Mouse (Mus musculus) limb, embryonic 12.5 days (tissue): ENCODE measurements around the gene Kmt2d. TPM values are rescaled to one million over a fixed set of nuclear protein-coding genes. Genes with fewer than 3 reads are reported as not detected.

Experiments
- ATAC-seq: fragments of 200-750 bp; cut with Nextera tagmentation; 2 replicates; pipeline ENCODE4 v1.8.0; 2017; ENCODE audit warnings: low read depth, moderate TSS enrichment; ENCODE audit not compliant: insufficient number of reproducible peaks, insufficient read depth, low FRiP score, low TSS enrichment
- H3K27ac ChIP-seq: fragments of 300-500 bp; sonication (generic); 2 replicates; pipeline ENCODE4 v1.5.1; 2016; ENCODE audit warnings: mild to moderate bottlenecking, moderate library complexity
- H3K27me3 ChIP-seq: fragments of 300-500 bp; sonication (generic); 2 replicates; pipeline ENCODE4 v1.6.1; 2016; ENCODE audit warnings: mild to moderate bottlenecking, moderate library complexity
- H3K36me3 ChIP-seq: fragments of 300-500 bp; sonication (generic); 2 replicates; pipeline ENCODE4 v1.6.1; 2016; ENCODE audit warnings: mild to moderate bottlenecking, moderate library complexity
- H3K4me1 ChIP-seq: fragments of 300-500 bp; sonication (generic); replicated peaks from 2 replicates; pipeline ENCODE4 v1.6.1; 2016
- H3K4me2 ChIP-seq: fragments of 300-500 bp; sonication (generic); 2 replicates; pipeline ENCODE4 v1.6.1; 2016; ENCODE audit warnings: mild to moderate bottlenecking, moderate library complexity
- H3K4me3 ChIP-seq: fragments of 300-500 bp; sonication (generic); replicated peaks from 2 replicates; pipeline ENCODE4 v1.5.1; 2016; ENCODE audit warnings: mild to moderate bottlenecking
- H3K9ac ChIP-seq: fragments of 300-500 bp; sonication (generic); replicated peaks from 2 replicates; pipeline ENCODE4 v1.6.1; 2016; ENCODE audit warnings: mild to moderate bottlenecking, moderate library complexity
- H3K9me3 ChIP-seq: fragments of 300-500 bp; sonication (generic); 2 replicates; pipeline ENCODE4 v1.6.1; 2016; ENCODE audit warnings: mild to moderate bottlenecking, moderate library complexity
- WGBS: fragments of 180-500 bp; shearing (Covaris S2); methylation state at CpG from one replicate; pipeline ENCODE4 v1.1.7; 2016; 5-methylcytosine and 5-hydroxymethylcytosine counted together
- polyA plus RNA-seq: library from polyadenylated mRNA; unstranded; fragments of >200 nt; fragmentation: Nextera tagmentation; extraction: Ambion mirVana; gene quantifications from 2 replicates; pipeline ENCODE4 v1.2.1, GENCODE M21; 2016

Kmt2d gene
- polyA plus RNA-seq, 1 experiment from 2014 or later: 14.4 TPM

- no peak for ATAC-seq
- Histone ChIP-seq H3K9ac (0 out of 2 replicates have a peak overlapping the region, but pooled peaks have one; percentile 18), H3K4me1 (peaks cover 30% of the 10 kb centered on the region), H3K27ac (no peak overlapping the region), H3K27me3 (peaks cover 99% of the 10 kb centered on the region), H3K4me2 (peak overlapping the region; percentile 23), H3K9me3 (no peaks in the 10 kb centered on the region), H3K36me3 (no peaks in the 10 kb centered on the region), H3K4me3 (peak overlapping the region; percentile 23)
- WGBS: 0% methylated on average over 12 of the region's 12 CpGs
Observed at GRCm38 (mm10) chr15:98791221-98791620, 79.8 kb downstream of the Kmt2d start.

GRCm38 (mm10) chr15:98790761-98791160 is 80.2 kb downstream of the Kmt2d start:
- Histone ChIP-seq H3K27ac (no peak overlapping the region), H3K36me3 (no peaks in the 10 kb centered on the region), H3K4me2 (peak overlapping the region; percentile 23), H3K9me3 (no peaks in the 10 kb centered on the region), H3K4me1 (peaks cover 30% of the 10 kb centered on the region), H3K9ac (0 out of 2 replicates have a peak overlapping the region, but pooled peaks have one; percentile 18), H3K4me3 (peak overlapping the region; percentile 23), H3K27me3 (peaks cover 96% of the 10 kb centered on the region)
- 1% methylated on average over 23 of the region's 23 CpGs for WGBS
- ATAC-seq: no peak

- H3K27me3 ChIP-seq: peaks cover 94% of the 10 kb centered on the region
Observed at GRCm38 (mm10) chr15:98789661-98790535, 81.1 kb downstream of the Kmt2d start, which contains the start of gene Wnt1. Gene Wnt1 (plus strand): TSS chr15:98789857.

GRCm38 (mm10) chr15:98788972-98789660 is 81.9 kb downstream of the Kmt2d start:
- Histone ChIP-seq H3K4me2 (peak overlapping the region; percentile 23; the same call in 1 of the 2 replicates), H3K9me3 (no peaks in the 10 kb centered on the region), H3K4me3 (peak overlapping the region; percentile 25), H3K36me3 (no peaks in the 10 kb centered on the region), H3K9ac (no peak overlapping the region; the same call in 1 of the 2 replicates), H3K27ac (no peak overlapping the region), H3K4me1 (peaks cover 30% of the 10 kb centered on the region), H3K27me3 (peaks cover 88% of the 10 kb centered on the region)
- no peak for ATAC-seq
- 14% methylated on average over 24 of the region's 24 CpGs for WGBS

More at GRCm38 (mm10) chr15:98789661-98790535, 81.1 kb downstream of the Kmt2d start, which contains the start of gene Wnt1:
- peak within 1 kb of the TSS; percentile 25 for H3K4me3 ChIP-seq
- 3% methylated on average over 51 of the region's 51 CpGs for WGBS
- no peak within 1 kb of the TSS; the same call in 1 of the 2 replicates for H3K9ac ChIP-seq
- peak within 1 kb of the TSS; percentile 23 for H3K4me2 ChIP-seq
- no peaks in the 10 kb centered on the region for H3K36me3 ChIP-seq
- no peaks in the 10 kb centered on the region for H3K9me3 ChIP-seq
- H3K4me1 ChIP-seq: peaks cover 30% of the 10 kb centered on the region
- no peak within 1 kb of the TSS for H3K27ac ChIP-seq
- no peak for ATAC-seq

GRCm38 (mm10) chr15:98787930-98788329 is 83.1 kb downstream of the Kmt2d start:
- H3K27me3 ChIP-seq: peaks cover 84% of the 10 kb centered on the region
- no peaks in the 10 kb centered on the region for H3K36me3 ChIP-seq
- H3K4me1 ChIP-seq: peaks cover 25% of the 10 kb centered on the region

GRCm38 (mm10) chr15:98785744-98786143 is 85.3 kb downstream of the Kmt2d start:
- Histone ChIP-seq H3K4me3 (no peak overlapping the region), H3K27ac (no peak overlapping the region), H3K9ac (no peak overlapping the region), H3K36me3 (no peaks in the 10 kb centered on the region), H3K27me3 (peaks cover 84% of the 10 kb centered on the region), H3K4me2 (no peak overlapping the region), H3K4me1 (peaks cover 10% of the 10 kb centered on the region; the same call in 1 of the 2 replicates), H3K9me3 (no peaks in the 10 kb centered on the region)
- WGBS: 36% methylated on average over 7 of the region's 7 CpGs
- ATAC-seq: no peak

More at GRCm38 (mm10) chr15:98787930-98788329, 83.1 kb downstream of the Kmt2d start:
- ATAC-seq: no peak
- Histone ChIP-seq H3K27ac (no peak overlapping the region), H3K9me3 (no peaks in the 10 kb centered on the region), H3K4me2 (no peak overlapping the region), H3K9ac (no peak overlapping the region), H3K4me3 (no peak overlapping the region)
- WGBS: 34% methylated on average over 4 of the region's 4 CpGs

Other genes starting within 250 kb of the Kmt2d start
- gene Cacnb3, start 240.4 kb downstream of the Kmt2d start, polyA plus RNA-seq: 43.1 and 44.3 TPM in 2 replicates
- gene Ddx23, start 208.3 kb downstream of the Kmt2d start, polyA plus RNA-seq: 24.5 and 31.5 TPM in 2 replicates
- 0.24 and 0.54 TPM in 2 replicates for gene Rnd1, start 193.7 kb downstream of the Kmt2d start, polyA plus RNA-seq
- gene Ccdc65, start 163.0 kb downstream of the Kmt2d start, polyA plus RNA-seq: 0.50 and 0.70 TPM in 2 replicates
- 25.4 and 28.0 TPM in 2 replicates for gene Fkbp11, start 143.0 kb downstream of the Kmt2d start, polyA plus RNA-seq
- 46.5 and 54.1 TPM in 2 replicates for gene Arf3, start 108.0 kb downstream of the Kmt2d start, polyA plus RNA-seq
- gene Wnt10b, start 93.1 kb downstream of the Kmt2d start, polyA plus RNA-seq: 1.5 and 1.7 TPM in 2 replicates
- not detected in 2 replicates for gene Wnt1, start 81.3 kb downstream of the Kmt2d start, polyA plus RNA-seq
- gene Ddn, start 61.7 kb downstream of the Kmt2d start, polyA plus RNA-seq: 0.23 TPM in 1 of 2 replicates, not detected in the other
- gene Prkag1, start 39.7 kb downstream of the Kmt2d start, polyA plus RNA-seq: 81.4 and 88.4 TPM in 2 replicates
- gene Rhebl1, start 23.3 kb upstream of the Kmt2d start, polyA plus RNA-seq: 23.9 and 25.8 TPM in 2 replicates
- 0.52 and 0.74 TPM in 2 replicates for gene Dhh, start 27.3 kb upstream of the Kmt2d start, polyA plus RNA-seq
- 23.4 and 24.1 TPM in 2 replicates for gene Lmbr1l, start 47.0 kb upstream of the Kmt2d start, polyA plus RNA-seq
- 1,691 and 1,695 TPM in 2 replicates for gene Tuba1b, start 63.4 kb upstream of the Kmt2d start, polyA plus RNA-seq
- not detected in 2 replicates for gene Gm49450, start 82.3 kb upstream of the Kmt2d start, polyA plus RNA-seq
- 1,314 and 1,328 TPM in 2 replicates for gene Tuba1a, start 82.5 kb upstream of the Kmt2d start, polyA plus RNA-seq
- gene Tuba1c, start 158.7 kb upstream of the Kmt2d start, polyA plus RNA-seq: 128 and 135 TPM in 2 replicates
- gene Prph, start 184.0 kb upstream of the Kmt2d start, polyA plus RNA-seq: 0.19 and 5.1 TPM in 2 replicates
- gene Troap, start 203.4 kb upstream of the Kmt2d start, polyA plus RNA-seq: 39.5 and 47.1 TPM in 2 replicates
- 0.19 TPM in 1 of 2 replicates, not detected in the other for gene C1ql4, start 216.6 kb upstream of the Kmt2d start, polyA plus RNA-seq
- gene Dnajc22, start 222.0 kb upstream of the Kmt2d start, polyA plus RNA-seq: 1.2 and 1.7 TPM in 2 replicates